Mouse (Mus musculus) limb, embryonic 10.5 days (tissue): Measurements from ENCODE around the gene Tmem45b. TPM values are rescaled to one million over a fixed set of nuclear protein-coding genes. Genes with fewer than 3 reads are reported as not detected.

Experiments used
- DNase-seq: peaks from one replicate; pipeline ENCODE4 v3.0.0-alpha.2; 2017; ENCODE audit warnings: low spot score
- H3K27ac ChIP-seq: fragments of 300-500 bp; sonication (generic); 2 replicates; pipeline ENCODE4 v1.5.1; 2016; ENCODE audit warnings: mild to moderate bottlenecking
- H3K27me3 ChIP-seq: fragments of 300-500 bp; sonication (generic); 2 replicates; pipeline ENCODE4 v1.6.1; 2016; ENCODE audit warnings: low read depth, mild to moderate bottlenecking; ENCODE audit not compliant: poor library complexity, severe bottlenecking
- H3K36me3 ChIP-seq: fragments of 300-500 bp; sonication (generic); 2 replicates; pipeline ENCODE4 v1.6.1; 2016; ENCODE audit warnings: mild to moderate bottlenecking, moderate library complexity
- H3K4me1 ChIP-seq: fragments of 300-500 bp; sonication (generic); 2 replicates; pipeline ENCODE4 v1.6.1; 2016
- H3K4me3 ChIP-seq: fragments of 300-500 bp; sonication (generic); 2 replicates; pipeline ENCODE4 v1.5.1; 2016; ENCODE audit warnings: mild to moderate bottlenecking, moderate library complexity
- H3K9me3 ChIP-seq: fragments of 300-500 bp; sonication (generic); replicated peaks from 2 replicates; pipeline ENCODE4 v1.6.1; 2016; ENCODE audit warnings: mild to moderate bottlenecking
- WGBS: fragments of 180-500 bp; shearing (Covaris S2); methylation state at CpG from one replicate; pipeline ENCODE4 v1.1.7; 2016; 5-methylcytosine and 5-hydroxymethylcytosine counted together
- polyA plus RNA-seq: library from polyadenylated mRNA; unstranded; fragments of >200 nt; fragmentation: Nextera tagmentation; extraction: Ambion mirVana; gene quantifications from 2 replicates; pipeline ENCODE4 v1.2.1, GENCODE M21; 2016

The Tmem45b gene
- polyA plus RNA-seq, 1 experiment from 2014 or later = not detected

DNA sequence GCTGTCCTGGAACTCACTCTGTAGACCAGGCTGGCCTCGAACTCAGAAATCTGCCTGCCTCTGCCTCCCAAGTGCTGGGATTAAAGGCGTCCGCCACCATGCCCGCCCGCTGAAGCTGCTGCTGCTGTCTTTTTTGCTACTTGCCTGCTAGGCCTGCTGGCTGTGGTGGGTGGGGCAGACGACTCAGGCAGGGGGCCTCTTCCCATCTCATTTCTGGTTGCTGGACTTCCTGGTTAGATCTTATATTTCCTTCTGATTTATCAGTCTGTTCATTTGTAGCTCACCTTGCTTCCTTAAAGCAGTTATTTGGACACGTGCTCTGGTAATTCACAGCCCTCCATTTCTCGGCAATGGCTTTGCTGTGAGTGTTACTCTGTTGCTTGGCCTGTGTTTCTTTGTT, 28.8 kb downstream of the Tmem45b start:
- H3K27ac ChIP-seq = no peak overlapping the region
- no peaks in the 10 kb centered on the region; the same call in 1 of the 2 replicates for H3K9me3 ChIP-seq
- no peak overlapping the region for H3K4me3 ChIP-seq
- H3K27me3 ChIP-seq = no peaks in the 10 kb centered on the region
- 90% methylated on average over 8 of the region's 8 CpGs for whole genome bisulfite sequencing
- no peak for DNase-seq
- H3K36me3 ChIP-seq = no peaks in the 10 kb centered on the region
- no peaks in the 10 kb centered on the region; the same call in 1 of the 2 replicates for H3K4me1 ChIP-seq

- Histone ChIP-seq H3K4me3 (no peak overlapping the region), H3K36me3 (no peaks in the 10 kb centered on the region), H3K4me1 (no peaks in the 10 kb centered on the region; the same call in 1 of the 2 replicates), H3K27me3 (no peaks in the 10 kb centered on the region), H3K9me3 (no peaks in the 10 kb centered on the region; the same call in 1 of the 2 replicates), H3K27ac (no peak overlapping the region)
- DNase-seq = no peak
- WGBS = 86% methylated on average over 3 of the region's 3 CpGs
Observed at GRCm38 (mm10) chr9:31433431-31433830, 30.8 kb downstream of the Tmem45b start.

DNA sequence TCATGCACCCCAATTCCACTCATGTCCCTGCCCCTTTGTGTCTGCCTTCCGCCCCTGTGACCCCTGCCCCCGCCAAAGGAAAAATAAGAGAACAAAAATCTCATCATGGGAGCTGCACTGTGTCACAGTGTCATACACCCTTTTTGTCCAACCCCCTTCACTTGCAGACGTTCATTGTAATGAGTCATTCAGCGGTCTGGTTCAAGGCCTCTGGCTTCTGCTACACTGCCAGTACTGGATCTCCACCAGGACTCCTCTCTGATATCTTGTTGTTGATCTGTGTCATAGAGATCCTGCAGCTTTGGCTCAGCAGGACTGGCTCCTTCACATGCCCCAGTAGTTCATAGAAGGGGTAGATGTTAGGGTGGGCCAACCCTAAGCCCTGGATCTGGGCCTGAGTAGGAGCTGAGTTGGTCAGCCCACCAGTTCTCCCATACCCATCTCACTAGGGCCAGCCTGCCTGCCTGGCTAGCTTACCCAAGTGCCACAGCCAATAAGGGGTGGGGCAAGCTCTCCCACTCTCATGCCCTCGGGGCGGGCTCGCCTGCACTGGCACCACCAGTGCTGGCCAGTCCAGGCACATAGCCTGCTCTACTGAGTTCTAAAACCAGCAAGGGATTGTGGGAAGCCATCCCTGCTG, 31.8 kb downstream of the Tmem45b start:
- Histone ChIP-seq H3K4me1 (no peaks in the 10 kb centered on the region; the same call in 1 of the 2 replicates), H3K27ac (no peak overlapping the region), H3K27me3 (no peaks in the 10 kb centered on the region), H3K4me3 (no peak overlapping the region), H3K9me3 (no peaks in the 10 kb centered on the region; the same call in 1 of the 2 replicates), H3K36me3 (no peaks in the 10 kb centered on the region)
- DNase-seq = no peak
- WGBS = 84% methylated on average over 7 of the region's 7 CpGs

DNA sequence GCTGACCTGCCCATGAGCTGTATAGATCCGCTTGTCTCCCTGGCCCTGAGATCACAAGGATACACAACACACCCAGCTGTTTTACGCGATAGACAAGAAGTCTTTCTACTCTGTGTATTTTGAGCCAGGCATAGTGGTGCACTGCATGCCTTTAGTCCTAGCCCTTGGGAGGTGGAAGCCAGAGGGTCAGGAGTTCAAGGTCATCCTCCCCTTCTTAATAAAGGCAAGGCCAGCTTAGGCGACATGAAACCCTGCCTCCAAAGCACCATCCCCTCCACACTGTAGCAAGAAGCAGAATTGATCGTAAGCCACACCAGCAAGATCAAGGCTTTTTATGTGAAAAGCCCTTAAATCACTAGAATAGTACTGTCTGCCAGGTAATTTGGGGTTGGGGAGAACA, 32.5 kb downstream of the Tmem45b start:
- Histone ChIP-seq H3K4me3 (no peak overlapping the region), H3K27ac (no peak overlapping the region), H3K9me3 (no peaks in the 10 kb centered on the region; the same call in 1 of the 2 replicates), H3K27me3 (no peaks in the 10 kb centered on the region), H3K36me3 (no peaks in the 10 kb centered on the region), H3K4me1 (no peaks in the 10 kb centered on the region; the same call in 1 of the 2 replicates)
- DNase-seq = no peak
- 84% methylated on average over 5 of the region's 5 CpGs for WGBS

DNA sequence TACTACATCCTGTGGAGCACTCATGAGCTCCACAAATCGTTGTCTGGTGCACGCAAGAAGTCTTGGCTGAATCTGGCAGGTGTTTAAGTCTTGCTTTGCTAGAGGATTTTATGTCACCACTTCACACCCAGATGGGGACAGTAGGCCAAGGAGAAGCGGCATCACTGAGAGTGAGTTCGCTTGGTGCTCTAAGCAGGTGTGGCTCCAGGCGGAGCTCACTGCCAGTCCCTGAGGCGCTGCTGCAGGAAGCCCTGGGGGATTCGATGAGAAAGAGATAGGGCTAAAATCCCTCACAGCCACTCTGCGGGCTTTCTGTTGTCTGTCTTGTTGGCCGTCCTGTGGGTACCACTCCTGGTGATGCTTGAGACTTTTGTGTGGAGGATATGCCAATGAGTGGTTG, 34.3 kb downstream of the Tmem45b start:
- no peaks in the 10 kb centered on the region for H3K36me3 ChIP-seq
- WGBS = 76% methylated on average over 9 of the region's 9 CpGs
- DNase-seq = no peak

GRCm38 (mm10) chr9:31428971-31429370, 35.3 kb downstream of the Tmem45b start:
- H3K27me3 ChIP-seq = no peaks in the 10 kb centered on the region
- H3K36me3 ChIP-seq = peaks cover 2% of the 10 kb centered on the region; the same call in 1 of the 2 replicates
- H3K4me3 ChIP-seq = no peak overlapping the region
- DNase-seq = no peak
- no peaks in the 10 kb centered on the region; the same call in 1 of the 2 replicates for H3K9me3 ChIP-seq
- no peaks in the 10 kb centered on the region; the same call in 1 of the 2 replicates for H3K4me1 ChIP-seq
- 83% methylated on average over 7 of the region's 7 CpGs for WGBS
- no peak overlapping the region for H3K27ac ChIP-seq

More for the DNA sequence above, 34.3 kb downstream of the Tmem45b start:
- H3K27ac ChIP-seq = no peak overlapping the region
- no peaks in the 10 kb centered on the region; the same call in 1 of the 2 replicates for H3K9me3 ChIP-seq
- no peaks in the 10 kb centered on the region; the same call in 1 of the 2 replicates for H3K4me1 ChIP-seq
- no peaks in the 10 kb centered on the region for H3K27me3 ChIP-seq
- H3K4me3 ChIP-seq = no peak overlapping the region

GRCm38 (mm10) chr9:31422143-31422542, 42.1 kb downstream of the Tmem45b start:
- 84% methylated on average over 5 of the region's 5 CpGs for WGBS
- Histone ChIP-seq H3K36me3 (peaks cover 60% of the 10 kb centered on the region), H3K27me3 (no peaks in the 10 kb centered on the region), H3K4me3 (no peak overlapping the region), H3K9me3 (no peaks in the 10 kb centered on the region), H3K4me1 (no peaks in the 10 kb centered on the region), H3K27ac (no peak overlapping the region)
- DNase-seq = no peak

- peaks cover 88% of the 10 kb centered on the region for H3K36me3 ChIP-seq
- DNase-seq = no peak
- no peaks in the 10 kb centered on the region for H3K4me1 ChIP-seq
- no peak overlapping the region for H3K4me3 ChIP-seq
- no peaks in the 10 kb centered on the region for H3K27me3 ChIP-seq
- no peaks in the 10 kb centered on the region for H3K9me3 ChIP-seq
- WGBS = 97% methylated on average over 1 of the region's 1 CpGs
- H3K27ac ChIP-seq = no peak overlapping the region
Observed at GRCm38 (mm10) chr9:31418821-31419220, 45.4 kb downstream of the Tmem45b start.

GRCm38 (mm10) chr9:31412165-31412564, 52.1 kb downstream of the Tmem45b start:
- H3K27me3 ChIP-seq = no peaks in the 10 kb centered on the region
- no peaks in the 10 kb centered on the region for H3K4me1 ChIP-seq
- peaks cover 96% of the 10 kb centered on the region for H3K36me3 ChIP-seq
- H3K9me3 ChIP-seq = no peaks in the 10 kb centered on the region
- no peak overlapping the region for H3K27ac ChIP-seq
- 92% methylated on average over 4 of the region's 4 CpGs for WGBS
- no peak overlapping the region for H3K4me3 ChIP-seq
- DNase-seq = no peak

DNA sequence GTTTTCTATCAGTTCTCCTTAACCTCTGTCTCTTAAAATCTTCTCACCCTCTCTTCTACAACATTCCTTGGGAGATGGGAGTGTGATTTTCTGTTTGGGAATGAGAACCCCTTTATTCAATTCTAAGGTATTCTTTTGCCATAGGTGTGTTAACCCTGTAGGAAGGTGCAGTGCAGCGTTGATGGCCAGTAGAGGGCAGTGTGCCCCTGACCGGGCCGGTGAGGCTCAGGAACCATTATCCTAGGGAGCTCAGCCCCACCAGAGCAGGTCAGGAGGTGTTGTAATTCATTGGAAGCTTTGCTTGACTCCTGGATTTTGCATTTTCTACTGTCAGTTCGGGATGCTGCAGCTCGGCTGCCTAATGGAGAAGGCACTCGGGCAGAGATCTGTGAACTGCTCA, 59.0 kb downstream of the Tmem45b start:
- 65% methylated on average over 6 of the region's 6 CpGs for WGBS
- peak; percentile 57 for DNase-seq
- Histone ChIP-seq H3K27ac (no peak overlapping the region), H3K27me3 (no peaks in the 10 kb centered on the region), H3K9me3 (no peaks in the 10 kb centered on the region), H3K36me3 (peaks cover 91% of the 10 kb centered on the region), H3K4me3 (no peak overlapping the region), H3K4me1 (no peaks in the 10 kb centered on the region)

DNA sequence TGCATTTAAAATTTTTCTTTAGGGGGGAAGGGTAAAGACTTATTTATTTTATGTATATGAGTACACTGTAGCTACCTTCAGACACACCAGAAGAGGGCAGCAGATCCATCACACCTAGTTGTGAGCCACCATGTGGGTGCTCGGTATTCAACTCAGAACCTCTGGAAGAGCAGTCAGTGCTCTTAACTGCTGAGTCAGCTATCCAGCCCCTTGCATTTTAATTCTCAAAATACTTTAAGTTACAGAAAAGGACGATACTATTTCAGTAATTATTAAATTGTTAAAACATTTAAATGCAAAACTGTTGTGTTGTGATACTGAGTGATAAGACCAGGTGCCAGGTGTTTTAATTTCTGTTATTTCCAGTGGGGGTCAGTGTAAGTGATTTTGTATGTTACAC, 60.0 kb downstream of the Tmem45b start:
- 93% methylated on average over 2 of the region's 2 CpGs for WGBS

GRCm38 (mm10) chr9:31400441-31400840, 63.8 kb downstream of the Tmem45b start:
- H3K4me3 ChIP-seq = no peak overlapping the region
- no peaks in the 10 kb centered on the region for H3K27me3 ChIP-seq
- peaks cover 100% of the 10 kb centered on the region for H3K36me3 ChIP-seq
- H3K4me1 ChIP-seq = no peaks in the 10 kb centered on the region
- no peaks in the 10 kb centered on the region for H3K9me3 ChIP-seq
- DNase-seq = peak; percentile 70
- WGBS = 67% methylated on average over 4 of the region's 4 CpGs
- H3K27ac ChIP-seq = no peak overlapping the region

More for the DNA sequence above, 60.0 kb downstream of the Tmem45b start:
- no peaks in the 10 kb centered on the region for H3K4me1 ChIP-seq
- H3K27me3 ChIP-seq = no peaks in the 10 kb centered on the region
- H3K36me3 ChIP-seq = peaks cover 91% of the 10 kb centered on the region
- H3K4me3 ChIP-seq = no peak overlapping the region
- H3K9me3 ChIP-seq = no peaks in the 10 kb centered on the region
- no peak overlapping the region for H3K27ac ChIP-seq
- no peak for DNase-seq

DNA sequence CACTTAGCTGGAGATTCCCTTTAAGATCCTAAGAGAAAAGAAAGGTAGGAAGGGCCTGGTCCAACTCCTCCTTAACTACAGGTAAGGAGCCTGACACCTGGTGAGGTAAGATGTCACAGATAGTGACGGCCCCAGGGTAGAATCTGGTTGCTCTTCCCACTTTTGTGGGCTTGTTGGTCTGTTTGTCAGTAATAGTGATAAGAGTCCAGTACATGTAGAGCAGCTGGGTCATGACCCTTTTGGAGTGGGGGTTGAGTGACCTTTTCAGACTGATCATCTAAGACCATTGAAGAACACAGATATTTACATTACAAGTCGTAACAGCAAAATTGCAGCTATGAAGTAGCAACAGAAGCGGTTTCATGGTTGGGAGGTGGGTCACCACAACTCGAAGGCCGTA, 77.1 kb downstream of the Tmem45b start:
- DNase-seq = no peak
- Histone ChIP-seq H3K9me3 (no peaks in the 10 kb centered on the region), H3K27ac (no peak overlapping the region), H3K4me1 (peaks cover 15% of the 10 kb centered on the region), H3K36me3 (peaks cover 37% of the 10 kb centered on the region), H3K4me3 (peak overlapping the region; percentile 96), H3K27me3 (no peaks in the 10 kb centered on the region)
- WGBS = 92% methylated on average over 5 of the region's 5 CpGs
